Mouse (Mus musculus): ENCODE measurements around the gene Gpa33. TPM values are rescaled to one million over a fixed set of nuclear protein-coding genes. Genes with fewer than 3 reads are reported as not detected.

The Gpa33 gene
- polyA plus RNA-seq, 1 experiment from 2014 or later = 50.4 TPM

DNA sequence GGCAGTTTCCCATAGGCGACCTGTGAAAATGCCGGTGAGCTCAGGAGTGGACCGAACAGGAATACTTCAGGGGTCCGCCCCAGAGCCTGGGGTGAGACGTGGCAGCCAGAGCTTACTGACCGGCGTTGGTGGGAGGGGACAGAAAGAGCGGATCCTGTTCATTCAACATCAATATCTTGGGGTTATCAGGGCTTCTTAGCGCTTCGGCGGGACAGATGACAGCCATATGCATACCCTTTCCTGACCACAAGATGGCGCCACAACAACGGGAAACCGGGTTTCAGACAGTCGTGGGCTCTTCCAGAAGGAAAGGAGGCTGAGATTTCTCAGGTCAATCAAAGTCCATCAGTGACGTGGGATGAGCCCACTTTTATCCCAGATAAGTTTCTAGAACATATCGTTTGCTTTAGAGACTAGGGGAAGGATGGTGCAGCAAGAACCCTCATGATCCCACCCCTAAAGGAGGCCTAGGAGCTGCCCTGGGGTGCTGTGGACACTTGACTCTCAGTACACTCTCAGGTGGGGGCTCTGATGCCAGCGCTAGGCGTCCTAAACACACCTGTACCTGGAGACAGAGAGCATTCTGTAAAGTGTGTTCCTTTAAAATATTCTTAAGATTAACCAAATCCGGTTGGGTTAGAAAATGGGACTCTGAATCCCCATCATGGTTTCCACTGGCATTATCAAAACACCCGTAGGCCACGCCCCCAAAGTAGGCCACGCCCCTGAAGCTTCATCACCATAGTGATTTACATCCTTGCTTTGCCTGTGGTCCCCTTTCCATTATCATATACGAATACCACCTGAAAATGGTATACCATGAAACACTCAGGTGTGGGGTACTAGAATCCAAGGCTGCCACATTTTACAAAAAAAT is 30.8 kb downstream of the Gpa33 start:
- Histone ChIP-seq H3K4me2 (ENCODE audit: low read length) (peak overlapping the region; percentile 28), H3K36me3 (ENCODE audit: control insufficient read depth, insufficient read depth, low read length) (no peaks in the 10 kb centered on the region), H3K9ac (ENCODE audit: low read length) (no peak overlapping the region), H3K27ac (ENCODE audit: low read depth) (no peak overlapping the region), H3K9me3 (ENCODE audit: control insufficient read depth, low read length) (no peaks in the 10 kb centered on the region), H3K4me1 (replicated peaks; ENCODE audit: control insufficient read depth, insufficient read depth, low read length) (no peaks in the 10 kb centered on the region), H3K27me3 (replicated peaks; ENCODE audit: control insufficient read depth, insufficient read depth, low read length) (peaks cover 11% of the 10 kb centered on the region; the same call in 1 of the 2 replicates), H3K4me3 (ENCODE audit: low read depth, low read length) (no peak overlapping the region)
- ATAC-seq (replicated peaks; ENCODE audit: low FRiP score, low TSS enrichment, low read depth) = peak; percentile 51; the same call in 1 of the 2 replicates
- peak; percentile 91 for DNase-seq (ENCODE audit: low spot score)
- WGBS = 20% methylated on average over 24 of the region's 24 CpGs

DNA sequence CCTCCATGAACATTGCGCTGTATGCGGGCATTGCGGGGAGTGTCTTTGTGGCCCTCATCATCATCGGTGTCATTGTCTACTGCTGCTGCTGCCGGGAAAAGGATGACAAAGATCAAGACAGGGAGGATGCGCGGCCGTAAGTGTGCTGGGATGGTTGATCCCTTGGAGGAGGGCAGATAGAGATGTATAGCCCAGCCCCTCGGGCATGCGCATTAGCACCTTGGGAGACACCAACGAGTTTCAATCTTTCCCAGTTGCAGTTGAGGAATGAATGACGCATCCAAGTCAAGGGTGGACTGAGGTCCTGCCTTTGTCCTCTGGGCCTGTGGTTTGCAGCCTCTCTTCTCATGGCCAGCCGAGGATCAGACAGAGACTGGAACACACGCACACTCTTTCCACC is 34.5 kb downstream of the Gpa33 start:
- 90% methylated on average over 14 of the region's 14 CpGs for WGBS
- DNase-seq (ENCODE audit: low spot score) = no peak
- no peak overlapping the region for H3K9ac ChIP-seq (ENCODE audit: low read length)
- no peaks in the 10 kb centered on the region for H3K9me3 ChIP-seq (ENCODE audit: control insufficient read depth, low read length)
- H3K4me1 ChIP-seq (replicated peaks; ENCODE audit: control insufficient read depth, insufficient read depth, low read length) = no peaks in the 10 kb centered on the region
- no peak for ATAC-seq (replicated peaks; ENCODE audit: low FRiP score, low TSS enrichment, low read depth)
- H3K27ac ChIP-seq (ENCODE audit: low read depth) = no peak overlapping the region
- H3K36me3 ChIP-seq (ENCODE audit: control insufficient read depth, insufficient read depth, low read length) = no peaks in the 10 kb centered on the region
- no peak overlapping the region for H3K4me2 ChIP-seq (ENCODE audit: low read length)
- 0 out of 2 replicates have a peak, but pooled peaks cover under 1% of the 10 kb centered on the region for H3K27me3 ChIP-seq (replicated peaks; ENCODE audit: control insufficient read depth, insufficient read depth, low read length)
- H3K4me3 ChIP-seq (ENCODE audit: low read depth, low read length) = no peak overlapping the region

DNA sequence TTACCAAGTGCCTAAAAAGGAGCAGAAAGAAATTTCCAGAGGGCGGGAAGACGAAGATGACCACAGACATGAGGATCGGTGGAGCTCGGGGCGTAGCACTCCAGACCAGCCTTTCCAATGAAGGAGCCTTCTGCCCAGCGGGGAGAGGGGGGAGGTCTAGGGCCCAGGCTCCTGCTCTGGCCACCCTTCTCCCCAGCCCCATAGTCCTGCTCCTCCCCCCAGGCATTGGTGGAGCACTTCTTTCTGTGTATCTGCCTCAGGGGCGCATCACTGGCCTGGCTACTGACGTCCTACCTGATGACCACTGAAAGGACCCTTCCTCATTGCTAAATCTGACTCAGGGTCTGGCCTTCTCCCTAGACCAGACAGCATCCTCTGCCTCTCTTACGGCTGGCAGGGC is 35.1 kb downstream of the Gpa33 start:
- H3K9ac ChIP-seq (ENCODE audit: low read length) = no peak overlapping the region
- no peak overlapping the region for H3K4me3 ChIP-seq (ENCODE audit: low read depth, low read length)
- no peaks in the 10 kb centered on the region for H3K4me1 ChIP-seq (replicated peaks; ENCODE audit: control insufficient read depth, insufficient read depth, low read length)
- no peaks in the 10 kb centered on the region for H3K9me3 ChIP-seq (ENCODE audit: control insufficient read depth, low read length)
- H3K36me3 ChIP-seq (ENCODE audit: control insufficient read depth, insufficient read depth, low read length) = no peaks in the 10 kb centered on the region
- WGBS = 84% methylated on average over 9 of the region's 9 CpGs
- ATAC-seq (replicated peaks; ENCODE audit: low FRiP score, low TSS enrichment, low read depth) (no peak), DNase-seq (ENCODE audit: low spot score) (no peak)
- H3K27ac ChIP-seq (ENCODE audit: low read depth) = no peak overlapping the region
- no peaks in the 10 kb centered on the region for H3K27me3 ChIP-seq (replicated peaks; ENCODE audit: control insufficient read depth, insufficient read depth, low read length)
- H3K4me2 ChIP-seq (ENCODE audit: low read length) = no peak overlapping the region

DNA sequence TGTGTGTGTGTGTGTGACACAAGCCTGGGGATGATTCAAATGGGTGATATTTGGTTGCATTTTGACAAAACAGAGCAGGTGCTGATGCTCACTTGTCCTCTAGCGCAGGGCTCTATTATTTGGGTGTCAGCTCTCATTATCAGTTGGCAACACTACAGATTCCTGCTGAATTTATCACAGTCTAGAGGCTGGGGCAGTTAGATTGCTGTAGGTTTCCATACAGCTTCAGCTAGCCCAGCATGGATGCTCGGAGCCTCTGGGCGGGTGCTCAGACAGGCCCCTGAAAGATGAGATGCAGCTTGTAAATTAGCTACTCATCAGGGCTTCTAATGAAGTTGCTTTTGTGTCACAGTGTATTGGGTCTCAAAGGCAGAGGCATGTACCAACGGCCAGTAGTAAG is 37.4 kb downstream of the Gpa33 start:
- Histone ChIP-seq H3K9me3 (ENCODE audit: control insufficient read depth, low read length) (no peaks in the 10 kb centered on the region), H3K4me3 (ENCODE audit: low read depth, low read length) (no peak overlapping the region), H3K36me3 (ENCODE audit: control insufficient read depth, insufficient read depth, low read length) (no peaks in the 10 kb centered on the region), H3K27ac (ENCODE audit: low read depth) (no peak overlapping the region), H3K4me2 (ENCODE audit: low read length) (no peak overlapping the region), H3K9ac (ENCODE audit: low read length) (no peak overlapping the region), H3K4me1 (replicated peaks; ENCODE audit: control insufficient read depth, insufficient read depth, low read length) (no peaks in the 10 kb centered on the region), H3K27me3 (replicated peaks; ENCODE audit: control insufficient read depth, insufficient read depth, low read length) (no peaks in the 10 kb centered on the region)
- no peak for ATAC-seq (replicated peaks; ENCODE audit: low FRiP score, low TSS enrichment, low read depth)
- 95% methylated on average over 4 of the region's 4 CpGs for WGBS
- DNase-seq (ENCODE audit: low spot score) = no peak

DNA sequence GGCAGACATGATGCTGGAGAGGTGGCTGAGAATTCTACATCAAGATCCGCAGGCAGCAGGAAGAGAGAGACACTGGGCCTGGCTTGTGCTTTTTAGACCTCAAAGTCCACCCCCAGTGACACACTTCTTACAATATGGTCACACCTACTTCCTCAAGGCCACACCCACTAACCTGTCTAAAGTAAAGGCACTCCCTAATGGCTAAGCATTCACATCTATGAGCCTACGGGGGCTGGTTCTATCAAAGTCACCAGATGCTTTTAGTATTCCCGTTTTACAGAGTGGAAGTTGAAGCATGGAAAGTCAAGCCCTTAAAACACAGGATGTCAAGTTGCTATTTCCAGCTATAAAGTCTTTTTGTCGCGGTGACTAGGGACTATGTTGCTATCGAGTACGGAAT is 38.0 kb downstream of the Gpa33 start:
- H3K27ac ChIP-seq (ENCODE audit: low read depth) = no peak overlapping the region
- 93% methylated on average over 7 of the region's 7 CpGs for WGBS
- H3K4me3 ChIP-seq (ENCODE audit: low read depth, low read length) = no peak overlapping the region
- no peaks in the 10 kb centered on the region for H3K27me3 ChIP-seq (replicated peaks; ENCODE audit: control insufficient read depth, insufficient read depth, low read length)
- DNase-seq (ENCODE audit: low spot score) (no peak), ATAC-seq (replicated peaks; ENCODE audit: low FRiP score, low TSS enrichment, low read depth) (no peak)
- no peak overlapping the region for H3K4me2 ChIP-seq (ENCODE audit: low read length)
- H3K9me3 ChIP-seq (ENCODE audit: control insufficient read depth, low read length) = no peaks in the 10 kb centered on the region
- H3K9ac ChIP-seq (ENCODE audit: low read length) = no peak overlapping the region
- H3K36me3 ChIP-seq (ENCODE audit: control insufficient read depth, insufficient read depth, low read length) = no peaks in the 10 kb centered on the region
- no peaks in the 10 kb centered on the region for H3K4me1 ChIP-seq (replicated peaks; ENCODE audit: control insufficient read depth, insufficient read depth, low read length)

DNA sequence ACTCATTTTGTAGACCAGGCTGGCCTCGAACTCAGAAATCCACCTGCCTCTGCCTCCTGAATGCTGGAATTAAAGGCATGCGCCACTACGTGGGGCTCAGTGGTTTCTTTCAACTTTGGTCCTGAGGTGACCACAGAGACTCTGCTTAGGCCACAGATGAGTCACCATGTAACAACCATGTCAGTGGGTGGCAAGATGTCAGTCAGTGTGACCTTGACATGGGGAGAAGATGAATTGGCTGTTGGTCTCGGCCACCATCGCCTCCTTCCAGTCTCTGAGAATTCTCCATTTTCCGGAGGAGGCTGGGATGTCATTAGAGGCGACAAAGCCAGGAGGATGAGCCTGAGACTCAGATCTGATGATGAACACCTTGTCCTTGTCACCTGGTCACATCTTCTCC is 39.7 kb downstream of the Gpa33 start:
- no peak overlapping the region for H3K27ac ChIP-seq (ENCODE audit: low read depth)
- ATAC-seq (replicated peaks; ENCODE audit: low FRiP score, low TSS enrichment, low read depth) (no peak), DNase-seq (ENCODE audit: low spot score) (no peak)
- 86% methylated on average over 7 of the region's 7 CpGs for WGBS
- no peak overlapping the region for H3K9ac ChIP-seq (ENCODE audit: low read length)
- H3K4me1 ChIP-seq (replicated peaks; ENCODE audit: control insufficient read depth, insufficient read depth, low read length) = no peaks in the 10 kb centered on the region
- no peaks in the 10 kb centered on the region for H3K9me3 ChIP-seq (ENCODE audit: control insufficient read depth, low read length)
- no peaks in the 10 kb centered on the region for H3K36me3 ChIP-seq (ENCODE audit: control insufficient read depth, insufficient read depth, low read length)
- no peak overlapping the region for H3K4me3 ChIP-seq (ENCODE audit: low read depth, low read length)
- H3K4me2 ChIP-seq (ENCODE audit: low read length) = no peak overlapping the region
- H3K27me3 ChIP-seq (replicated peaks; ENCODE audit: control insufficient read depth, insufficient read depth, low read length) = no peaks in the 10 kb centered on the region

DNA sequence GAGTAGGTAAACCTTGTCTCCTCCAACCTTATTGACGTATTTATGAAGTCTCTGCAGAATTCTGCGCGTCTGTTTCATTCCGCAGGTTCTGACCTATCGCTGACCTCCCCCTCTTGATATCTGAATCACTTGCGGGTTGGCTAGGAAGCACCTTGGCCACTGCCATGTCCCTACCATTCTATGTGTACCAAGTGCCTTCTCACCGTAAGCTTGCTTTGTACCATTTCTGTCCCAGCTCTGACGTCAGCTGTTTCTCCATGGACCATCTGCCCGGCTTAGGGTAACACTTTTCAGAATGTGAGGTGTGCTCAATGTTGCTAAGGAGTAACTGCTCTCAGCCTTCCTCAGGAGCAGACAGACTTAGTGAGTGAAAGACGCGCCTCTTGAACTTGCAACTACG is 40.8 kb downstream of the Gpa33 start:
- H3K4me1 ChIP-seq (replicated peaks; ENCODE audit: control insufficient read depth, insufficient read depth, low read length) = no peaks in the 10 kb centered on the region
- ATAC-seq (replicated peaks; ENCODE audit: low FRiP score, low TSS enrichment, low read depth) (no peak), DNase-seq (ENCODE audit: low spot score) (peak; percentile 39)
- H3K4me2 ChIP-seq (ENCODE audit: low read length) = no peak overlapping the region
- H3K9ac ChIP-seq (ENCODE audit: low read length) = no peak overlapping the region
- no peaks in the 10 kb centered on the region for H3K27me3 ChIP-seq (replicated peaks; ENCODE audit: control insufficient read depth, insufficient read depth, low read length)
- H3K9me3 ChIP-seq (ENCODE audit: control insufficient read depth, low read length) = no peaks in the 10 kb centered on the region
- H3K4me3 ChIP-seq (ENCODE audit: low read depth, low read length) = no peak overlapping the region
- H3K36me3 ChIP-seq (ENCODE audit: control insufficient read depth, insufficient read depth, low read length) = no peaks in the 10 kb centered on the region
- WGBS = 90% methylated on average over 12 of the region's 12 CpGs
- no peak overlapping the region for H3K27ac ChIP-seq (ENCODE audit: low read depth)

DNA sequence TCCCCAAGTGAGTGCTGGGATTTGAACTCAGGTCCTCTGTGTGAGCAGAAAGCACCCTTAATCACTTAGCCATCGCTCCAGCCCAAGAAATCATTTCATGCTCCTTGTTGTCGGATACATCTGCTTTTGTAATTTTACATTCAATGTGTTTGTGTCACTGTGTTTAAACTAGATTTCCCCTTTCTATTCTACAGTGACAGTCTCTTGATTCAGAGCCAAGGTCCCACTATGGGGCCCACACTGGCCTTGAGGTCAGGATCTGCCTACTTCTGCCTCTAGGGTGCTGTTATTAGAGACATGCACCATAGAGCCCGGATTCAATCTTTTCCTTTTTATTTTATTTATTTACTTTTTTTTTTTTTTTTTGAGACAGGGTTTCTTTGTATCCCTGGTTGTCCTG is 43.0 kb downstream of the Gpa33 start:
- Histone ChIP-seq H3K4me2 (ENCODE audit: low read length) (no peak overlapping the region), H3K27me3 (replicated peaks; ENCODE audit: control insufficient read depth, insufficient read depth, low read length) (no peaks in the 10 kb centered on the region), H3K9ac (ENCODE audit: low read length) (no peak overlapping the region), H3K4me3 (ENCODE audit: low read depth, low read length) (no peak overlapping the region), H3K36me3 (ENCODE audit: control insufficient read depth, insufficient read depth, low read length) (no peaks in the 10 kb centered on the region), H3K27ac (ENCODE audit: low read depth) (no peak overlapping the region), H3K4me1 (replicated peaks; ENCODE audit: control insufficient read depth, insufficient read depth, low read length) (no peaks in the 10 kb centered on the region), H3K9me3 (ENCODE audit: control insufficient read depth, low read length) (no peaks in the 10 kb centered on the region)
- 81% methylated on average over 3 of the region's 3 CpGs for WGBS
- DNase-seq (ENCODE audit: low spot score) (no peak), ATAC-seq (replicated peaks; ENCODE audit: low FRiP score, low TSS enrichment, low read depth) (no peak)

DNA sequence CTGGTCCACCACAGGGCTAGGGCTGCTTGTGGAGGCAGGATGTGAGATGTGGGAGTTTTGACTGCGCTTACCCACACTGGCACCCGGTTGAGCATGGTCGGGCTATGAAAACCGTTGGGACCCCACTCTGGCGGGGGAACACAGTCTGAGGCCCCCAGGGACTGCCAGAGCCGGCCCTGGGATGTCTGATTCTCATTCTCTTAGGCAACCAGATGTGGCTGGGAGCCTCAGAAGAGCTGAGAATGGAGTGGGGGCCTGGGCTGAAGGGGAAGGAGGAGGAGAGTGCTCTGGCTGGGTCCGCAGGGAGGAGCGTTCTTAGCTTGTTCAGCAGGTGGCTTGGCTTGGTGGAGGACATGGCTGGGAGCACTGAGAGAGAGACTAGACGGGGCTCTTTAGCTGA is 43.6 kb downstream of the Gpa33 start:
- Histone ChIP-seq H3K4me2 (ENCODE audit: low read length) (no peak overlapping the region), H3K36me3 (ENCODE audit: control insufficient read depth, insufficient read depth, low read length) (no peaks in the 10 kb centered on the region), H3K4me1 (replicated peaks; ENCODE audit: control insufficient read depth, insufficient read depth, low read length) (no peaks in the 10 kb centered on the region), H3K9me3 (ENCODE audit: control insufficient read depth, low read length) (no peaks in the 10 kb centered on the region), H3K4me3 (ENCODE audit: low read depth, low read length) (no peak overlapping the region), H3K27ac (ENCODE audit: low read depth) (no peak overlapping the region), H3K9ac (ENCODE audit: low read length) (no peak overlapping the region), H3K27me3 (replicated peaks; ENCODE audit: control insufficient read depth, insufficient read depth, low read length) (no peaks in the 10 kb centered on the region)
- 79% methylated on average over 9 of the region's 9 CpGs for WGBS
- ATAC-seq (replicated peaks; ENCODE audit: low FRiP score, low TSS enrichment, low read depth) (no peak), DNase-seq (ENCODE audit: low spot score) (no peak)
